ENCODE assay signal across 27 mouse cellular contexts in genomic region chr16:44619476-44620103, GRCm38 (mm10).
A peak's percentile ranks its signal among the peaks of the same experiment; 100 is the strongest.
DNase-seq lines count a peak whose midpoint lies in the region; ATAC-seq and TF ChIP-seq lines count a peak whose summit lies in the region.
"Had no signal": no experiment of that assay in that cellular context is flagged by ENCODE, and none has a peak within 500 bp of the region (broad histone marks: within the 10 kb centered on the region; RNA-seq: fewer than 3 reads in every experiment).

No protein-coding gene starts in this region.

- H3K4me1 ChIP-seq in embryonic facial prominence, embryonic 13.5 days, result peaks cover 50% of the 10 kb centered on the region
- H3K4me1 ChIP-seq in embryonic facial prominence, embryonic 10.5 days, result peaks cover 34% of the 10 kb centered on the region
- peaks cover 23% of the 10 kb centered on the region for H3K4me1 ChIP-seq in embryonic facial prominence, embryonic 14.5 days (ENCODE audit: control insufficient read depth, insufficient read depth, low read length)
- H3K4me1 ChIP-seq in limb, embryonic 14.5 days (ENCODE audit: control insufficient read depth, insufficient read depth, low read length), result peaks cover 48% of the 10 kb centered on the region
- H3K4me1 ChIP-seq: liver, embryonic 13.5 days had no signal

- intact Hi-C loops in left cerebral cortex, postnatal 25 days (cut with DNase I), result no loop called here
- intact Hi-C loops in left cerebral cortex, postnatal 10 days (cut with DNase I), result loop anchor here (5.0 kb wide), 1 partner anchor 63 kb away; no protein-coding TSS in a partner anchor

- H3K9me3 ChIP-seq in embryonic facial prominence, embryonic 13.5 days, result no peaks in the 10 kb centered on the region
- no peaks in the 10 kb centered on the region for H3K9me3 ChIP-seq in embryonic facial prominence, embryonic 10.5 days
- no peaks in the 10 kb centered on the region for H3K9me3 ChIP-seq in embryonic facial prominence, embryonic 14.5 days (ENCODE audit: control insufficient read depth, low read length)
- no peaks in the 10 kb centered on the region for H3K9me3 ChIP-seq in limb, embryonic 14.5 days (ENCODE audit: control insufficient read depth, low read length)
- H3K9me3 ChIP-seq: embryonic facial prominence, embryonic 12.5 days; forebrain, embryonic 13.5 days; heart, embryonic 12.5 days; hindbrain, embryonic 10.5 days; kidney, embryonic 15.5 days; liver, embryonic 13.5 days; midbrain, embryonic 13.5 days; neural tube, embryonic 12.5 days had no signal

- H3K36me3 ChIP-seq in embryonic facial prominence, embryonic 13.5 days, result no peaks in the 10 kb centered on the region
- no peaks in the 10 kb centered on the region for H3K36me3 ChIP-seq in embryonic facial prominence, embryonic 10.5 days (replicated peaks)
- H3K36me3 ChIP-seq in embryonic facial prominence, embryonic 14.5 days (ENCODE audit: control insufficient read depth, insufficient read depth, low read length), result no peaks in the 10 kb centered on the region
- H3K36me3 ChIP-seq in limb, embryonic 14.5 days (ENCODE audit: control insufficient read depth, insufficient read depth, low read length), result no peaks in the 10 kb centered on the region
- H3K36me3 ChIP-seq: embryonic facial prominence, embryonic 12.5 days; heart, embryonic 12.5 days; hindbrain, embryonic 10.5 days; kidney, embryonic 15.5 days; liver, embryonic 13.5 days; midbrain, embryonic 13.5 days; neural tube, embryonic 12.5 days had no signal

- no peak for ATAC-seq in embryonic facial prominence, embryonic 13.5 days (ENCODE audit: insufficient number of reproducible peaks, insufficient read depth, low FRiP score, low TSS enrichment, low read depth)
- ATAC-seq in embryonic facial prominence, embryonic 14.5 days (ENCODE audit: low read depth), result no peak
- no peak for ATAC-seq in limb, embryonic 14.5 days (ENCODE audit: low FRiP score, low read depth)
- ATAC-seq: forebrain, embryonic 13.5 days; intestine, postnatal 0 days; midbrain, embryonic 13.5 days had no signal

- no peak overlapping the region for H3K4me3 ChIP-seq in embryonic facial prominence, embryonic 13.5 days
- no peak overlapping the region for H3K4me3 ChIP-seq in embryonic facial prominence, embryonic 10.5 days
- no peak overlapping the region for H3K4me3 ChIP-seq in embryonic facial prominence, embryonic 14.5 days (ENCODE audit: low read depth, low read length)
- no peak overlapping the region for H3K4me3 ChIP-seq in limb, embryonic 14.5 days (replicated peaks; ENCODE audit: low read length)
- H3K4me3 ChIP-seq: embryonic facial prominence, embryonic 12.5 days; forebrain, embryonic 13.5 days; heart, embryonic 12.5 days; hindbrain, embryonic 10.5 days; kidney, embryonic 15.5 days; liver, embryonic 13.5 days; midbrain, embryonic 13.5 days; neural tube, embryonic 12.5 days had no signal

- no peaks in the 10 kb centered on the region for H3K27me3 ChIP-seq in embryonic facial prominence, embryonic 13.5 days
- no peaks in the 10 kb centered on the region for H3K27me3 ChIP-seq in embryonic facial prominence, embryonic 10.5 days (replicated peaks; ENCODE audit: low read depth, poor library complexity, severe bottlenecking)
- no peaks in the 10 kb centered on the region for H3K27me3 ChIP-seq in embryonic facial prominence, embryonic 14.5 days (replicated peaks; ENCODE audit: control insufficient read depth, insufficient read depth, low read length)
- H3K27me3 ChIP-seq in limb, embryonic 14.5 days (ENCODE audit: control insufficient read depth, insufficient read depth, low read length), result no peaks in the 10 kb centered on the region
- H3K27me3 ChIP-seq: embryonic facial prominence, embryonic 12.5 days; forebrain, embryonic 13.5 days; heart, embryonic 12.5 days; kidney, embryonic 15.5 days; liver, embryonic 13.5 days; midbrain, embryonic 13.5 days; neural tube, embryonic 12.5 days had no signal

- DNase-seq in embryonic facial prominence, embryonic 10.5 days (ENCODE audit: low spot score), result no peak
- peak; percentile 7 to 66 for DNase-seq in left cerebral cortex, postnatal 25 days (ENCODE audit: low spot score in 2 of 2)
- DNase-seq in left cerebral cortex, postnatal 10 days (ENCODE audit: extremely low spot score in 1 of 2, low spot score in 2 of 2), result no peak
- DNase-seq in embryonic facial prominence, embryonic 14.5 days (ENCODE audit: low spot score), result peak; percentile 56
- peak; percentile 66 for DNase-seq in limb, embryonic 14.5 days (ENCODE audit: low spot score)
- DNase-seq in adrenal gland, adult (ENCODE audit: inconsistent age in 2 of 2, low spot score in 1 of 2), result no peak
- no peak for DNase-seq in cerebellum, postnatal 10 days
- DNase-seq: adrenal gland, postnatal 14 days; cerebellum, adult 11-12 months; cerebellum, postnatal 14 days; heart, postnatal 10 days; kidney, postnatal 4 days; liver, embryonic 13.5 days; lung, adult 2 months; lung, postnatal 14 days; retina, postnatal 1 day; right cerebral cortex, postnatal 25 days; spleen, adult 18-20 months had no signal

- no peak overlapping the region for H3K4me2 ChIP-seq in embryonic facial prominence, embryonic 13.5 days
- no peak overlapping the region for H3K4me2 ChIP-seq in embryonic facial prominence, embryonic 14.5 days (ENCODE audit: low read depth, low read length)
- H3K4me2 ChIP-seq in limb, embryonic 14.5 days (replicated peaks; ENCODE audit: low read depth, low read length, severe bottlenecking), result no peak overlapping the region
- H3K4me2 ChIP-seq: embryonic facial prominence, embryonic 12.5 days; forebrain, embryonic 13.5 days; heart, embryonic 12.5 days; kidney, embryonic 15.5 days; liver, embryonic 13.5 days; midbrain, embryonic 13.5 days; neural tube, embryonic 12.5 days had no signal

- H3K27ac ChIP-seq in embryonic facial prominence, embryonic 13.5 days, result peak overlapping the region; percentile 29; the same call in 1 of the 2 replicates
- no peak overlapping the region for H3K27ac ChIP-seq in embryonic facial prominence, embryonic 10.5 days (replicated peaks)
- no peak overlapping the region for H3K27ac ChIP-seq in embryonic facial prominence, embryonic 14.5 days (replicated peaks; ENCODE audit: low read depth, low read length)
- no peak overlapping the region for H3K27ac ChIP-seq in limb, embryonic 14.5 days (replicated peaks; ENCODE audit: low read depth, low read length)
- H3K27ac ChIP-seq: embryonic facial prominence, embryonic 12.5 days; forebrain, embryonic 13.5 days; hindbrain, embryonic 10.5 days; kidney, embryonic 15.5 days; liver, embryonic 13.5 days; midbrain, embryonic 13.5 days; neural tube, embryonic 12.5 days had no signal

- no peak for TF ChIP-seq POLR2A in limb, embryonic 14.5 days (IDR thresholded peaks at IDR 0.05; ENCODE audit: borderline replicate concordance, extremely low read depth, insufficient read depth, insufficient read length)

- 77% methylated on average over 4 of the region's 4 CpGs for WGBS in embryonic facial prominence, embryonic 13.5 days
- WGBS in embryonic facial prominence, embryonic 10.5 days, result 94% methylated on average over 4 of the region's 4 CpGs
- WGBS in embryonic facial prominence, embryonic 14.5 days, result 74% methylated on average over 4 of the region's 4 CpGs
- WGBS in limb, embryonic 14.5 days, result 66% methylated on average over 4 of the region's 4 CpGs

- H3K9ac ChIP-seq in embryonic facial prominence, embryonic 13.5 days, result no peak overlapping the region
- H3K9ac ChIP-seq in embryonic facial prominence, embryonic 14.5 days (ENCODE audit: low read depth, low read length), result no peak overlapping the region
- no peak overlapping the region for H3K9ac ChIP-seq in limb, embryonic 14.5 days (ENCODE audit: low read depth, low read length, severe bottlenecking)
- H3K9ac ChIP-seq: embryonic facial prominence, embryonic 12.5 days; forebrain, embryonic 13.5 days; heart, embryonic 12.5 days; kidney, embryonic 15.5 days; liver, embryonic 13.5 days; midbrain, embryonic 13.5 days; neural tube, embryonic 12.5 days had no signal

Comparison
In these comparisons a context has a peak if more than half of its experiments do, and no peak if none do; other contexts are left out.
1. DNase-seq: peak in left cerebral cortex, postnatal 25 days (2 of 2), embryonic facial prominence, embryonic 14.5 days (single experiment) and limb, embryonic 14.5 days (single experiment); none in embryonic facial prominence, embryonic 10.5 days (single experiment), left cerebral cortex, postnatal 10 days (0 of 2), adrenal gland, adult (0 of 2) and cerebellum, postnatal 10 days (0 of 2).